Mouse (Mus musculus) cerebellum, adult 2 months (tissue): ENCODE data around the gene Usf1.

ENCODE experiments used
- CTCF ChIP-seq: fragments of 200-500 bp; IDR thresholded peaks from 2 replicates; pipeline ENCODE4 v1.5.1; 2011; ENCODE audit warnings: low read depth, mild to moderate bottlenecking, control low read depth, low read length, moderate library complexity, borderline replicate concordance; ENCODE audit not compliant: insufficient read depth
- POLR2A ChIP-seq: fragments of 200-500 bp; IDR thresholded peaks from 2 replicates; pipeline ENCODE4 v1.6.1; 2011; ENCODE audit warnings: low read length, control low read depth, borderline replicate concordance; ENCODE audit not compliant: insufficient read depth

- TF ChIP-seq POLR2A (no peak), CTCF (peak; percentile 75)
Observed at GRCm38 (mm10) chr1:171379935-171380599, 31.0 kb upstream of the Usf1 start.
